7 mouse cellular contexts compared by ENCODE assay signal in genomic region chr8:84856864-84857441, GRCm38 (mm10). TPM values are rescaled to one million over a fixed set of nuclear protein-coding genes. Genes with fewer than 3 reads are reported as not detected.
DNase-seq lines count a peak whose midpoint lies in the region; ATAC-seq lines count a peak whose summit lies in the region.

Gene Farsa (plus strand): TSS chr8:84856989.

- DNase-seq in adrenal gland, adult 8-10 months, result peak; percentile 90
- peak; percentile 88 for DNase-seq in embryo, embryonic 9.5 days (ENCODE audit: extremely low spot score)
- DNase-seq in gastrocnemius, postnatal 4 days (ENCODE audit: low spot score in 2 of 2), result peak; percentile 82 to 93
- peak; percentile 93 for DNase-seq in left cerebral cortex, postnatal 36 days (ENCODE audit: low spot score in 2 of 2)
- DNase-seq in midbrain, embryonic 11.5 days (ENCODE audit: low spot score, missing footprints), result peak; percentile 99
- DNase-seq in skeletal muscle tissue, adult 2 months (ENCODE audit: low read depth, low spot score), result peak; percentile 91

- H3K4me3 ChIP-seq in intestine, embryonic 16.5 days (ENCODE audit: low read length), result peak within 1 kb of the TSS; percentile 88
- H3K4me3 ChIP-seq in midbrain, embryonic 11.5 days (ENCODE audit: low read depth, low read length), result peak within 1 kb of the TSS; percentile 93

- H3K36me3 ChIP-seq in intestine, embryonic 16.5 days (ENCODE audit: control insufficient read depth, insufficient read depth, low read length), result peaks cover 11% of the 10 kb centered on the region; the same call in 1 of the 2 replicates
- peaks cover 8% of the 10 kb centered on the region; the same call in 1 of the 2 replicates for H3K36me3 ChIP-seq in midbrain, embryonic 11.5 days (ENCODE audit: control insufficient read depth, insufficient read depth, low read length)

- peak within 1 kb of the TSS; percentile 97 for H3K9ac ChIP-seq in intestine, embryonic 16.5 days (ENCODE audit: low read depth, low read length)
- peak within 1 kb of the TSS; percentile 86 for H3K9ac ChIP-seq in midbrain, embryonic 11.5 days (ENCODE audit: low read length)

- H3K9me3 ChIP-seq in intestine, embryonic 16.5 days (ENCODE audit: control insufficient read depth, low read length), result no peaks in the 10 kb centered on the region
- H3K9me3 ChIP-seq in midbrain, embryonic 11.5 days (ENCODE audit: control insufficient read depth, low read length), result no peaks in the 10 kb centered on the region

- H3K4me2 ChIP-seq in intestine, embryonic 16.5 days (ENCODE audit: low read depth, low read length), result peak within 1 kb of the TSS; percentile 79
- H3K4me2 ChIP-seq in midbrain, embryonic 11.5 days, result peak within 1 kb of the TSS; percentile 94

- peak; percentile 96 for ATAC-seq in intestine, embryonic 16.5 days
- peak; percentile 92 for ATAC-seq in midbrain, embryonic 11.5 days (ENCODE audit: low FRiP score)

- intact Hi-C loops in left cerebral cortex, postnatal 36 days (cut with DNase I), result loop anchor here (5.0 kb wide), 1 partner anchor 45 kb away; the partner anchor contains the start of gene Klf1

- peaks cover 13% of the 10 kb centered on the region for H3K4me1 ChIP-seq in intestine, embryonic 16.5 days (ENCODE audit: control insufficient read depth, insufficient read depth, low read length)
- peaks cover 11% of the 10 kb centered on the region for H3K4me1 ChIP-seq in midbrain, embryonic 11.5 days (ENCODE audit: control insufficient read depth, insufficient read depth, low read length)

- no peaks in the 10 kb centered on the region for H3K27me3 ChIP-seq in intestine, embryonic 16.5 days (replicated peaks; ENCODE audit: control insufficient read depth, insufficient read depth, low read length)
- H3K27me3 ChIP-seq in midbrain, embryonic 11.5 days (ENCODE audit: control insufficient read depth, insufficient read depth, low read length), result no peaks in the 10 kb centered on the region

- peak within 1 kb of the TSS; percentile 77 for H3K27ac ChIP-seq in intestine, embryonic 16.5 days (ENCODE audit: low read length)
- H3K27ac ChIP-seq in midbrain, embryonic 11.5 days (ENCODE audit: low read depth, low read length), result no peak within 1 kb of the TSS; the same call in 1 of the 2 replicates

- WGBS in intestine, embryonic 16.5 days, result under 1% methylated on average over 39 of the region's 39 CpGs
- under 1% methylated on average over 39 of the region's 39 CpGs for WGBS in midbrain, embryonic 11.5 days

RNA-seq across cellular contexts. Expression of gene Farsa, which starts in this region (rescaled TPM):
- total RNA-seq in adrenal gland, adult 8-10 months (2022), result 10 to 100 TPM; 59.9 to 76.8 (median 68.0) TPM
- 10 to 100 TPM; 37.2 to 41.3 TPM for total RNA-seq in gastrocnemius, postnatal 4 days (2021)
- 86.0 and 91.7 TPM in 2 replicates for polyA plus RNA-seq in intestine, embryonic 16.5 days (2015; fragmentation: Nextera tagmentation; extraction: Ambion mirVana)
- total RNA-seq in left cerebral cortex, postnatal 36 days (2021), result 10 to 100 TPM; 46.2 to 47.8 TPM
- 77.4 and 84.4 TPM in 2 replicates for polyA plus RNA-seq in midbrain, embryonic 11.5 days (2014; fragmentation: Nextera tagmentation; extraction: Ambion mirVana)
